Mouse (Mus musculus): ENCODE results near the gene Zfp791. TPM values are rescaled to one million over a fixed set of nuclear protein-coding genes. Genes with fewer than 3 reads are reported as not detected.
"Not testable (repeated sequence)": the region's sequence is repeated elsewhere in the genome, so short reads cannot be mapped to it uniquely, and the experiment has no call there.

Zfp791 gene
- polyA plus RNA-seq, 1 experiment from 2014 or later: 2.7 TPM

DNA sequence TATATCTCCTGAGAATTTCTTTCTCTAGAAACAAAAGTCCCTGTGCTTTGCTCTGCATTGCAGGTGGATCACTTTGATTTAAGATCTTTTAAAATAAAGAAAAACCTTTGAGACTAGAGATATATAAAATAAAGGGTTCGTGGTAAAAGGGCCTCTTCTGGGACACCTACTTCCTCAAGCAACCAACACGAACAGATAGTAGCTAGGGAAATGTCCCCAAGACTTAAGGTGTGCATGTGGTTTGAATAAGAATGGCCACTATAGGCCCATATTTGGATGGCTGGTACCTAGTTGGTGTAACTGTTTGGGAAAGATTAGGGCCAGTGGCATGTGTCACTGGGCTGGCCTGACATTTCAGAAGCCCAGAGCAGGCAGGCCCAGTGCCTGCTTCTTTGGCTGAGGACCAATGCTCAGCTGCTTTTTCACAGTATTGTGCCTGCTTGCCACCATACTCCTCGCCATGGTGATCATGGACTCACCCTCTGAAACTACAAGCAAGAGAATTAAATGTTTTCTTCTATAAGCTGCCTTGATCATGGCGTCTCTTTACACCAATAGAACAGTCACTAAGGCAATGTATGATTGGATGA, 22.7 kb downstream of the Zfp791 start:
- Histone ChIP-seq H3K4me2 (no peak overlapping the region), H3K4me1 (no peaks in the 10 kb centered on the region), H3K9ac (no peak overlapping the region), H3K36me3 (peaks cover 22% of the 10 kb centered on the region), H3K9me3 (no peaks in the 10 kb centered on the region), H3K27me3 (replicated peaks) (no peaks in the 10 kb centered on the region), H3K4me3 (replicated peaks) (no peak overlapping the region), H3K27ac (no peak overlapping the region)
- 78% methylated on average over 4 of the region's 4 CpGs for WGBS
- no peak for ATAC-seq (ENCODE audit: insufficient read depth, low FRiP score, low read depth)

DNA sequence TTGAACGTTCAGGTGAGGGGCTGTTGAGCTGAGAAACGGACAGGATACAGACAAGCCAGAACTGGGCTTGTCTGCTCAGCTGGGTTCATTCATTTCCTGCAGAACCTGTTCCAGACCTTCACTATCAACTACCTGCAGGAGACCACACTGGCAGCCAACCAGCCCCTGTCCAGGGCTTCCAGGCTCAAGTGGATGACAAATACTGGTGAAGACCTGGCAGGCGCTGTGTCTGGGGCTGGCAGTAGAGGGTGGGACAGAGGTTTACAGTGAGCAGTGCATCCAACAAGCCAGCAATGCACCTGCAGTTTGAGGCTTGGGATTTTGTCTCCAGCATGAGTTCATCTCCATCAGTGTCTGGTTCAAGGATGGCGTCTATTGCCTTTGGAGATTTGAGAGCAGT, 26.0 kb downstream of the Zfp791 start:
- WGBS: 84% methylated on average over 4 of the region's 4 CpGs
- Histone ChIP-seq H3K4me3 (replicated peaks) (no peak overlapping the region), H3K9ac (no peak overlapping the region), H3K4me1 (no peaks in the 10 kb centered on the region), H3K27me3 (replicated peaks) (no peaks in the 10 kb centered on the region), H3K36me3 (peaks cover 22% of the 10 kb centered on the region), H3K27ac (no peak overlapping the region), H3K9me3 (no peaks in the 10 kb centered on the region), H3K4me2 (no peak overlapping the region)
- no peak for ATAC-seq (ENCODE audit: insufficient read depth, low FRiP score, low read depth)

DNA sequence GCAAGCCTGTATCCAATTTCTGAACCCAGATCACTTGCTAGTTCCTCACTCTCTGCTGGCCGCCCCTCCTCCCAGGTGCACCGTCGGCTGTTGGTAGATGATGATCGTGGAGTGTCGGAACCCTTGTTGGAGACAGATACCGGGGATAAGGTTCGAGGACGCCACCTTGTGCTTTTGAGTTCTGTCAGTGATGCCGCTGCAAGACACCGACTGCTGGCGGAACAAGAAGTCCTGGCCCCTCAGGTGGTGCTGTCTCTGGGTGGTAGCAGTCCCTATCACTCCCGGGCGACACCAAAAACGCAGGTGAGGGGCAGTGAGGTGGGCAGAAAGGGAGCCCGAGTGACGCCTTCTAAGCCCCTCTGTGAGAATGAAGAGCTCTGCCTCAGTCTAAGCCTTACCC, 26.7 kb downstream of the Zfp791 start:
- Histone ChIP-seq H3K4me3 (replicated peaks) (no peak overlapping the region), H3K9ac (no peak overlapping the region), H3K27me3 (replicated peaks) (no peaks in the 10 kb centered on the region), H3K4me2 (no peak overlapping the region), H3K36me3 (peaks cover 22% of the 10 kb centered on the region), H3K27ac (no peak overlapping the region), H3K4me1 (no peaks in the 10 kb centered on the region), H3K9me3 (no peaks in the 10 kb centered on the region)
- 94% methylated on average over 16 of the region's 16 CpGs for WGBS
- no peak for ATAC-seq (ENCODE audit: insufficient read depth, low FRiP score, low read depth)

DNA sequence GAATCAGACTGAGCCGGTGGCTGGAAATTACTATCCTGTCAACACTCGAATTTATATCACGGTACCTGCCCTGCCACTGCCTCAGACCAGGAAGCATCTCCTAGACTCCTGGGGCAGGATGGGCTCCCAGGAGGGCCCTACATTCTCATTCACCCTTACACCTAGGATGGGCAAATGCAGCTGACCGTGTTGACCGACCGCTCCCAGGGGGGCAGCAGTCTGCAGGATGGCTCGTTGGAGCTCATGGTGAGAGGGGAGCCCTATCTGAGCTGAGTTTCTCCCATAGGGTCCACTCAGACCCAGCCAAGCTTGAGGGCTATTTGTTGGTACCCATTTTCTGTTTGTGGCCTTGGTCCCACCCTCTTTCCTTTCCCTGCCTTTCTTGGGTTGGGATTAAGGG, 27.3 kb downstream of the Zfp791 start:
- no peak overlapping the region for H3K4me3 ChIP-seq (replicated peaks)
- 94% methylated on average over 7 of the region's 7 CpGs for WGBS
- no peak overlapping the region for H3K27ac ChIP-seq
- H3K27me3 ChIP-seq (replicated peaks): no peaks in the 10 kb centered on the region
- H3K9me3 ChIP-seq: no peaks in the 10 kb centered on the region
- ATAC-seq (ENCODE audit: insufficient read depth, low FRiP score, low read depth): no peak
- H3K36me3 ChIP-seq: peaks cover 22% of the 10 kb centered on the region
- H3K4me2 ChIP-seq: no peak overlapping the region
- no peaks in the 10 kb centered on the region for H3K4me1 ChIP-seq
- H3K9ac ChIP-seq: no peak overlapping the region

DNA sequence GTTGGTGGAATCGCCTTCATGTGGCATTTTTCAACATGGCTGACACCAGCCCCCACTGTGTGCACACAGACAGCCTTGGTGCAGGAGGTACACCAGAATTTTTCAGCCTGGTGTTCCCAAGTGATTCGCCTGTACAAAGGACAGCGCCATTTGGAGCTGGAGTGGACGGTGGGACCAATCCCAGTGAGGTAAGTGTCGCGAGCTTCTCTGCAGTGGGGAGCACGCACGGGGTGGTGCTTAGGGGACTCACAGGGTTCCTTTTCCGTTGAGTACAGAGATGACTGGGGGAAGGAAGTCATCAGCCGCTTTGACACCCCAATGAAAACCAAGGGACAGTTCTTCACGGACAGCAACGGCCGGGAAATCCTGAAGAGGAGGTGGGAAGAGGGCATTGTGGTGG, 27.8 kb downstream of the Zfp791 start:
- Histone ChIP-seq H3K4me2 (no peak overlapping the region), H3K36me3 (peaks cover 22% of the 10 kb centered on the region), H3K4me3 (replicated peaks) (no peak overlapping the region), H3K27me3 (replicated peaks) (no peaks in the 10 kb centered on the region), H3K9me3 (no peaks in the 10 kb centered on the region), H3K4me1 (no peaks in the 10 kb centered on the region), H3K9ac (no peak overlapping the region), H3K27ac (no peak overlapping the region)
- WGBS: 91% methylated on average over 13 of the region's 13 CpGs
- no peak for ATAC-seq (ENCODE audit: insufficient read depth, low FRiP score, low read depth)

DNA sequence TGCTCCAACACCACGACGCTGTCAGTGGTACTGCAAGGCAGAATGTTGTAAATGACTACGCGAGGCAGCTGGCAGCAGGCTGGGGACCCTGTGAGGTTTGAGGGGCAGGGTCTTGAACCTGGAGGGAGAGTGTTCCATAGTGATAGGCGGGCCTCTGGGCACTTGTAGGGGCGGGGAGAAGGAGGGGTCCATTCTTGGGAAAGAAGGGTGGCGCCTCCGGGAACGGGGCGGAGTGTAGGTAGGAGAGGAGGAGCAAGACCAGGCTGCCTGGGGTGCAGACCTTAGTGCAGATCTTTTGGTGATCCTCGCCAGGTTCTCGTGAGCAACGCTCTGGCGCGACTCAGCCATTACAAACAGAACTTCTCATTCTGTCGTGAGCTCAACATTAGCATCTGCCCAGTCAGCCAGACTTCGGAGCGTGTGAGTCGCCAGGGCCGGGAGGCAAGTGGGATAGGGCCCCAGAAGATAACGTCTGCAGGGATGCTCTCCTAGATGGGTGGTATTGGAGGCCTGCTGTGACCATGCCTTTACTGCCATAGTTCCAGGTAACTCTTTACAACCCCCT, 31.3 kb downstream of the Zfp791 start:
- H3K4me2 ChIP-seq: no peak overlapping the region
- no peaks in the 10 kb centered on the region for H3K27me3 ChIP-seq (replicated peaks)
- 40% methylated on average over 21 of the region's 21 CpGs for WGBS
- peaks cover 20% of the 10 kb centered on the region; the same call in 1 of the 2 replicates for H3K36me3 ChIP-seq
- no peak overlapping the region for H3K9ac ChIP-seq
- no peak overlapping the region for H3K27ac ChIP-seq
- no peaks in the 10 kb centered on the region for H3K4me1 ChIP-seq
- ATAC-seq (ENCODE audit: insufficient read depth, low FRiP score, low read depth): no peak
- H3K4me3 ChIP-seq (replicated peaks): no peak overlapping the region
- H3K9me3 ChIP-seq: no peaks in the 10 kb centered on the region

DNA sequence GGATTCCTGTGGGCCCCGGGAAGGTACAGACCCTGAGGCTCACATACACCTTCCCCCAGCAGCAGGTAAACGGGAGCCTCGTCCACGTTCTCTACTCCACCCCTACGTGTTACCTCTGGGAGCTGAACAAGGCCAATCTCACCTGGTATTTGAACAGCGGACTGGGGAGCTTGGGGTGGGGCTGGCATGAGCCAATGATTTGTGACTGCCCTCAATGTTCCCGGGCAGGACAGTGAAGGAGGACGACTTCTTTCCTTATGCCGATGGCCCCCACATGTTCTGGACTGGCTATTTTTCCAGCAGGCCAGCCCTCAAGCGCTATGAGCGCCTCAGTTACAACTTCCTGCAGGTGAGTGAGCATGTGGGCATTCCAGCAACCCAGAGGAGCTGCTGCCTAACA, 32.0 kb downstream of the Zfp791 start:
- WGBS: 88% methylated on average over 11 of the region's 11 CpGs
- no peak overlapping the region for H3K4me2 ChIP-seq
- no peaks in the 10 kb centered on the region for H3K4me1 ChIP-seq
- no peaks in the 10 kb centered on the region for H3K27me3 ChIP-seq (replicated peaks)
- H3K9me3 ChIP-seq: no peaks in the 10 kb centered on the region
- no peak overlapping the region for H3K27ac ChIP-seq
- H3K36me3 ChIP-seq: peaks cover 18% of the 10 kb centered on the region; the same call in 1 of the 2 replicates
- no peak overlapping the region for H3K9ac ChIP-seq
- no peak for ATAC-seq (ENCODE audit: insufficient read depth, low FRiP score, low read depth)
- H3K4me3 ChIP-seq (replicated peaks): no peak overlapping the region

DNA sequence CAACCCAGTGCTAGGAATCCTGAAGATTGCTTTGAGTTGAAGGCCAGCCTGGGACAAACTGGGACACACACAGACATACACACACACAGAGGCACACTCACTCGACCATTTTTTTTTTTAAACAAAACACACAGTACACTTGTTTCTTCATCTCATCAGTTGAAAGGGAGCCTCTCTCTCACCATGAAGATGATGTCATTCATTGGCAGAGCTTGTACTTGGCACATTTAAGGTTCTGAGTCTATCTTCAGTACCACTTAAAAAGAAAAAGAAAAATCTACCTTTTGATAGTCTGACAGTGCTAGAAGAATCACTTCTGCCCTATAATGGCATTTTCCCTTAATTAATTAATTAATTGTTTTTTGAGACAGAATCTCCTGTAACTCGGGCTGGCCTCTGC, 34.1 kb downstream of the Zfp791 start:
- 67% methylated on average over 2 of the region's 2 CpGs for WGBS
- H3K9me3 ChIP-seq: no peaks in the 10 kb centered on the region
- ATAC-seq (ENCODE audit: insufficient read depth, low FRiP score, low read depth): no peak
- H3K9ac ChIP-seq: no peak overlapping the region
- no peak overlapping the region for H3K27ac ChIP-seq
- H3K4me2 ChIP-seq: no peak overlapping the region
- no peaks in the 10 kb centered on the region for H3K27me3 ChIP-seq (replicated peaks)
- H3K4me3 ChIP-seq (replicated peaks): no peak overlapping the region
- H3K4me1 ChIP-seq: peaks cover 5% of the 10 kb centered on the region; the same call in 1 of the 2 replicates
- peaks cover 20% of the 10 kb centered on the region; the same call in 1 of the 2 replicates for H3K36me3 ChIP-seq

DNA sequence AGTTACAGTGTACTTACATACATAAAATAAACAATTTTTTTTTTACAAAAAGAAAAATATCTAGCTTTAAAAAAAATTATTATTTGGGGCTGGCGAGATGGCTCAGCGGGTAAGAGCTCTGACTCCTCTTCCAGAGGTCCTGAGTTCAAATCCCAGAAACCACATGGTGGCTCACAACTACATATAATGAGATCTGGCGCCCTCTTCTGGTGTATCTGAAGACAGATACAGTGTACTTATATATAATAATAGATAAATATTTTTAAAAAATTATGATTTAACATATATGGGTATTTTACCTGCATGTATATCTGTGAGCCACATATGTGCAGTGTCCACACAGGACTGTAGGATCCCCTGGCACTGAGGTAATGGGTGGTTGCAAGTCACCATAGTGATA, 36.7 kb downstream of the Zfp791 start:
- Histone ChIP-seq H3K27ac (no peak overlapping the region), H3K4me2 (no peak overlapping the region), H3K9ac (no peak overlapping the region), H3K4me3 (replicated peaks) (no peak overlapping the region), H3K27me3 (replicated peaks) (no peaks in the 10 kb centered on the region), H3K36me3 (peaks cover 20% of the 10 kb centered on the region; the same call in 1 of the 2 replicates), H3K9me3 (no peaks in the 10 kb centered on the region), H3K4me1 (peaks cover 20% of the 10 kb centered on the region)
- 81% methylated on average over 3 of the region's 3 CpGs for WGBS
- ATAC-seq (ENCODE audit: insufficient read depth, low FRiP score, low read depth): no peak

DNA sequence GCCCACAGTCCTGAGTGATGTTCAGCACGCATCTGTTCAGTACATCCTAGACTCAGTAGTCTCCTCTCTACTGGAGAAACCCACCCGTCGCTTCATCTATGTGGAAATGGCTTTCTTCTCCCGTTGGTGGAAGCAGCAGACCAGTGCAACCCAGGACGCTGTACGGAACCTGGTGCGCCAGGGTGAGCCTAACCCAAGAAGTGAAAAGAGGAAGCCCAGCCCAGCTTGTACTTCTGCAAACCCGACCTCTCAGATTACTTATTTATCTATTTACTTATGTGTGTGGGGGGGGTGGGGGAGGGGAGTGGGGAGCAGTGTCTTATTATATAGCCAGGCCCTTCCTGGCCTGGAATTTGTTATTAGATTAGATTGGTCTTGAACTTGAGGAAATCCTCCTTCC, 38.3 kb downstream of the Zfp791 start:
- ATAC-seq (ENCODE audit: insufficient read depth, low FRiP score, low read depth): no peak
- no peaks in the 10 kb centered on the region for H3K27me3 ChIP-seq (replicated peaks)
- H3K4me1 ChIP-seq: peaks cover 24% of the 10 kb centered on the region
- WGBS: 86% methylated on average over 8 of the region's 8 CpGs
- no peak overlapping the region for H3K9ac ChIP-seq
- 0 out of 2 replicates have a peak overlapping the region, but pooled peaks have one; percentile 70 for H3K4me3 ChIP-seq (replicated peaks)
- H3K36me3 ChIP-seq: peaks cover 20% of the 10 kb centered on the region; the same call in 1 of the 2 replicates
- H3K4me2 ChIP-seq: no peak overlapping the region; the same call in 1 of the 2 replicates
- no peaks in the 10 kb centered on the region for H3K9me3 ChIP-seq
- no peak overlapping the region for H3K27ac ChIP-seq

DNA sequence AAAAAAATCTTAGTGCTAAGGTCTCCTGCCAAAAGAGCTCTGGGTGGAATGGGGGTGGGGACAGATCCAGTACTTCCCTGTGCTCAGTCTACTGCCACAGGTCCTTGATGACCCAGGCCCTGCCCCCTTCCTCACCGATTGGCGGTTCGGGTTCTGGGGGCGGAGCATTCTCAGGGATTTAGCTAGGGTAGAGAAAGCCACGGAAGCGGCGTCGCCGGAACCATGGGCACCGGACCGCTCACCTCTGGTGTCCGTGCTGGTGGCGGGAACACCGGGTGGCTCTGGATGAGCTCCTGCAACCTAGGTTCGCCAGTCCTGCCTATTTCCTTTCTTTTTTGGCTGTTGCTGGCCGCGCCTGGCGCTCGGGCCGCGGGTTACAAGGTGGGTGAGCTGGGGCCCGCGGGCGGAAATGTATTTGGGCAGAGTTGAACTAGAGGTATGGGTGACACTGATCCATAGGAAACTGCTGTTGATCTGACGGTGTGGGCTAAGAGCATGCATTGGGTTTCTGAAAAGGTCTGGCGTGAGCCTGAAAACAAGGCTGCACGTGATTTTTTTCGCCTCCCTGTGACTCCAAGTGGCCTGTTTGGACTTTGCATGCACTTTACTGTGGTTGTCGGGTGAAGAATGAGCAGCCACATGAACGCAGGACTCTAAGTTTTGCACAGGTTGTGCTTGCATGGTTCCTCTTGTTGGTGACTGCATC, 39.6 kb downstream of the Zfp791 start, which contains the start of gene Man2b1:
Gene Man2b1 (plus strand): TSS at position 163 of the 706 bp plus-strand sequence.
- Histone ChIP-seq H3K27ac (peak within 1 kb of the TSS; percentile 57; the same call in 1 of the 2 replicates), H3K4me2 (peak within 1 kb of the TSS; percentile 85), H3K4me1 (peaks cover 27% of the 10 kb centered on the region), H3K4me3 (replicated peaks) (peak within 1 kb of the TSS; percentile 70), H3K36me3 (peaks cover 19% of the 10 kb centered on the region), H3K9ac (peak within 1 kb of the TSS; percentile 67), H3K9me3 (no peaks in the 10 kb centered on the region), H3K27me3 (replicated peaks) (no peaks in the 10 kb centered on the region)
- peak; percentile 88 for ATAC-seq (ENCODE audit: insufficient read depth, low FRiP score, low read depth)
- under 1% methylated on average over 30 of the region's 30 CpGs for WGBS

DNA sequence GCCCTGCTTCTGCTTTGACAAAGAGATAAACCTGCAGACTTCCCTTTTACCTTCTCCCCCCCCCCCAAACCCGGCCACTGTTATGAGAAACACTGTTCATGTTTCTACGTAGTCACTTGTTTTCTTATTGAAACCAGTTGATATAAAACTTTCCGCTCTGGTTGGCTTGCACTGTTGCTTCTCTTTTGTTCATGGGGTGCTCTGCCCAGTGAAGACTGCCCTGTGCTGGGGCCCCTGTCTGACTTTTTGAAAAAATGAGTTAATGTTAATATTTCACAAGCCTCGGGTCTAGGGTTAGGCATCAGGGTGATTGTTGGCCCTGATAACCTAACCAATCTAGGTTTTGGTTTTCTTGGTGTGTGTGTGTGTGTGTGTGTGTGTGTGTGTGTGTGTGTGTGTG, 40.7 kb downstream of the Zfp791 start:
- H3K4me2 ChIP-seq; ATAC-seq (ENCODE audit: insufficient read depth, low FRiP score, low read depth); H3K27ac ChIP-seq; H3K4me3 ChIP-seq (replicated peaks); H3K9me3 ChIP-seq; H3K27me3 ChIP-seq (replicated peaks); H3K9ac ChIP-seq: not testable (repeated sequence)
- 75% methylated on average over 4 of the region's 4 CpGs for WGBS
- Histone ChIP-seq H3K36me3 (peaks cover 14% of the 10 kb centered on the region), H3K4me1 (peaks cover 27% of the 10 kb centered on the region)
